Mouse (Mus musculus) olfactory bulb, adult 2 months (tissue): Measurements from ENCODE around the gene Slc45a3.

Source experiments
- CTCF ChIP-seq: fragments of 200-500 bp; IDR thresholded peaks from 2 replicates; pipeline ENCODE4 v1.5.1; 2012; ENCODE audit warnings: low read depth, mild to moderate bottlenecking, low read length, moderate library complexity; ENCODE audit not compliant: insufficient read depth
- POLR2A ChIP-seq: fragments of 200-500 bp; IDR thresholded peaks from 2 replicates; pipeline ENCODE4 v1.6.1; 2012; ENCODE audit warnings: mild to moderate bottlenecking, low read depth, low read length, moderate library complexity; ENCODE audit not compliant: insufficient read depth

DNA sequence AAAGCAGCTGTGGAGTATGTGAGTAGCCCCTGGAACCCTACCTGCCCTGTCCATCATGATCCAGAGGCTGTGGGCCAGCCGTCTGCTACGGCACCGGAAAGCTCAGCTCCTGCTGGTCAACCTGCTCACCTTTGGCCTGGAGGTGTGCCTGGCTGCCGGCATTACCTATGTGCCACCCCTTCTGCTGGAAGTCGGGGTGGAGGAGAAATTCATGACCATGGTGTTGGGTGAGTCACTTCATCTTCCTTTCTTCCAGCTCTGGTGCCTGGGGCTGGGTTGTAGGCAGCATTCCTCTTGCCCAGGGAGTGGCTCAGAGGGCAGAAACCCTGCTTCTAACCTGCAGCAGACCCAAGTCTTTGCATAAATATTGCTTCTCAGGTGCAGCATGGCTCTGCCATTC is 14.1 kb downstream of the Slc45a3 start:
- TF ChIP-seq CTCF (no peak), POLR2A (no peak)
